Mouse (Mus musculus) adrenal gland, postnatal 10 days (tissue): Measurements from ENCODE around the gene Gfral. TPM values are rescaled to one million over a fixed set of nuclear protein-coding genes. Genes with fewer than 3 reads are reported as not detected.

Experiments
- DNase-seq: peaks from one replicate; pipeline ENCODE4 v3.0.0; 2021; ENCODE audit warnings: mixed read lengths
- total RNA-seq, 2 experiments: library from RNA; stranded (reverse); gene quantifications; 2 replicates each; pipeline ENCODE4 v1.2.3; 2021

Gene Gfral
- total RNA-seq, 2 experiments from 2014 or later, result not detected

GRCm38 (mm10) chr9:76122888-76123287 is 90.6 kb downstream of the Gfral start:
- peak; percentile 74 for DNase-seq

Other genes starting within 250 kb of the Gfral start
- gene Hmgcll1, start 198.8 kb downstream of the Gfral start, total RNA-seq, result 1 to 10 TPM; 2.4 to 4.2 TPM
- under 1 TPM; 0.42 to 0.51 TPM for gene Hcrtr2, start 110.2 kb upstream of the Gfral start, total RNA-seq